Mouse (Mus musculus) liver, adult 10 weeks (tissue): ENCODE results near the gene Ncdn. TPM values are rescaled to one million over a fixed set of nuclear protein-coding genes. Genes with fewer than 3 reads are reported as not detected.

ENCODE experiments used
- polyA plus RNA-seq: library from polyadenylated mRNA; stranded (reverse); fragments of 350-450 nt; fragmentation: Illumina TruSeq; extraction: RNeasy Lipid Tissue Mini Kit (QIAGEN cat#74804); gene quantifications from one replicate; pipeline ENCODE4 v1.2.3, GENCODE M21; 2014; ENCODE audit warnings: low read depth, low replicate concordance

Gene Ncdn
- polyA plus RNA-seq = 0.16 TPM

GRCm38 (mm10) chr4:126753268-126754230, at the start of gene Ncdn, which contains the start of gene AU040320:
Gene Ncdn, minus strand, starts transcription at chr4:126753438.
Gene AU040320, plus strand, starts transcription at chr4:126753544.

GRCm38 (mm10) chr4:126736001-126736414, 17.2 kb downstream of the Ncdn start, which contains the start of gene Tfap2e:
Gene Tfap2e, minus strand, starts transcription at chr4:126736240.

Other genes starting within 250 kb of the Ncdn start
- 3.1 TPM for gene Ago4, start 220.0 kb downstream of the Ncdn start, polyA plus RNA-seq
- gene Clspn, start 196.5 kb downstream of the Ncdn start, polyA plus RNA-seq = not detected
- gene 5730409E04Rik, start 143.6 kb downstream of the Ncdn start, polyA plus RNA-seq = 2.9 TPM
- 66.5 TPM for gene Psmb2, start 75.8 kb downstream of the Ncdn start, polyA plus RNA-seq
- gene Tfap2e, start 17.2 kb downstream of the Ncdn start, polyA plus RNA-seq = not detected
- gene AU040320, start 106 bp upstream of the Ncdn start, polyA plus RNA-seq = 2.7 TPM
- gene Zmym4, start 214.7 kb upstream of the Ncdn start, polyA plus RNA-seq = 8.5 TPM